Mouse (Mus musculus) cerebellum, postnatal 25 days (tissue): ENCODE results near the gene Plekha6.
A peak's percentile ranks its signal among the peaks of the same experiment; 100 is the strongest.

ENCODE experiments used
- DNase-seq, 2 experiments: peaks; one replicate each; pipeline ENCODE4 v3.0.0; 2021; ENCODE audit warnings: mixed read lengths in 2 of 2

Gene Plekha6

GRCm38 (mm10) chr1:133163820-133164431 is at the start of gene Plekha6:
Gene Plekha6 (plus strand): TSS chr1:133164210.
- DNase-seq, result peak; percentile 35 to 49

- DNase-seq, result no peak
Measured at GRCm38 (mm10) chr1:133116108-133116507, 47.9 kb upstream of the Plekha6 start.

GRCm38 (mm10) chr1:133118127-133118526 is 45.9 kb upstream of the Plekha6 start:
- DNase-seq, result no peak

- DNase-seq, result no peak
Measured at GRCm38 (mm10) chr1:133118844-133119243, 45.2 kb upstream of the Plekha6 start.

GRCm38 (mm10) chr1:133119931-133120712 is 43.9 kb upstream of the Plekha6 start:
- DNase-seq, result no peak

GRCm38 (mm10) chr1:133121246-133121645 is 42.8 kb upstream of the Plekha6 start:
- no peak for DNase-seq

GRCm38 (mm10) chr1:133124137-133124536 is 39.9 kb upstream of the Plekha6 start:
- DNase-seq, result no peak

- peak in 1 of 2 experiments; percentile 17 for DNase-seq
Measured at GRCm38 (mm10) chr1:133125640-133126364, 38.2 kb upstream of the Plekha6 start.

- no peak for DNase-seq
Measured at GRCm38 (mm10) chr1:133126365-133126740, 37.7 kb upstream of the Plekha6 start.

GRCm38 (mm10) chr1:133127328-133127727 is 36.7 kb upstream of the Plekha6 start:
- DNase-seq, result no peak

GRCm38 (mm10) chr1:133129471-133130221 is 34.4 kb upstream of the Plekha6 start:
- no peak for DNase-seq

GRCm38 (mm10) chr1:133130638-133131560 is 33.1 kb upstream of the Plekha6 start, which contains the start of gene Ppp1r15b:
Gene Ppp1r15b (plus strand): TSS chr1:133131143.
- DNase-seq, result peak; percentile 99

- no peak for DNase-seq
Measured at GRCm38 (mm10) chr1:133131561-133131905, 32.5 kb upstream of the Plekha6 start.

- DNase-seq, result no peak
Measured at GRCm38 (mm10) chr1:133131936-133132335, 32.1 kb upstream of the Plekha6 start.

- peak in 1 of 2 experiments; percentile 12 for DNase-seq
Measured at GRCm38 (mm10) chr1:133132388-133133326, 31.4 kb upstream of the Plekha6 start.

- no peak for DNase-seq
Measured at GRCm38 (mm10) chr1:133133425-133133824, 30.6 kb upstream of the Plekha6 start.

GRCm38 (mm10) chr1:133134071-133134470 is 29.9 kb upstream of the Plekha6 start:
- no peak for DNase-seq

- peak; percentile 18 for DNase-seq
Measured at GRCm38 (mm10) chr1:133134881-133135280, 29.1 kb upstream of the Plekha6 start.

- DNase-seq, result no peak
Measured at GRCm38 (mm10) chr1:133135808-133136207, 28.2 kb upstream of the Plekha6 start.

GRCm38 (mm10) chr1:133138401-133138800 is 25.6 kb upstream of the Plekha6 start:
- DNase-seq, result no peak
